Mouse (Mus musculus) heart, embryonic 16.5 days (tissue): ENCODE results near the gene Nanos2. TPM values are rescaled to one million over a fixed set of nuclear protein-coding genes. Genes with fewer than 3 reads are reported as not detected.

Experiments
- polyA plus RNA-seq: library from polyadenylated mRNA; unstranded; fragments of >200 nt; fragmentation: Nextera tagmentation; extraction: Ambion mirVana; gene quantifications from 2 replicates; pipeline ENCODE4 v1.2.1, GENCODE M21; 2015

The Nanos2 gene
- polyA plus RNA-seq, 1 experiment from 2014 or later = not detected

Other genes with a start within 250 kb of the Nanos2 start
- gene Psg19, start 188.9 kb upstream of the Nanos2 start, polyA plus RNA-seq = not detected in 2 replicates
- gene Psg17, start 165.8 kb upstream of the Nanos2 start, polyA plus RNA-seq = not detected in 2 replicates
- gene Mill2, start 147.4 kb upstream of the Nanos2 start, polyA plus RNA-seq = 0.50 and 0.69 TPM in 2 replicates
- gene Pglyrp1, start 116.1 kb upstream of the Nanos2 start, polyA plus RNA-seq = 3.5 and 5.7 TPM in 2 replicates
- gene Ccdc61, start 77.0 kb upstream of the Nanos2 start, polyA plus RNA-seq = 21.7 and 23.7 TPM in 2 replicates
- 0.64 and 0.82 TPM in 2 replicates for gene Nova2, start 61.5 kb upstream of the Nanos2 start, polyA plus RNA-seq
- 1.8 and 1.9 TPM in 2 replicates for gene Mypop, start 3.8 kb downstream of the Nanos2 start, polyA plus RNA-seq
- 12.5 and 12.7 TPM in 2 replicates for gene Irf2bp1, start 16.6 kb downstream of the Nanos2 start, polyA plus RNA-seq
- gene Foxa3, start 36.1 kb downstream of the Nanos2 start, polyA plus RNA-seq = 0.17 and 0.37 TPM in 2 replicates
- 25.3 and 25.6 TPM in 2 replicates for gene Sympk, start 37.0 kb downstream of the Nanos2 start, polyA plus RNA-seq
- not detected in 2 replicates for gene Rsph6a, start 67.3 kb downstream of the Nanos2 start, polyA plus RNA-seq
- gene Dmwd, start 88.8 kb downstream of the Nanos2 start, polyA plus RNA-seq = 12.6 and 14.1 TPM in 2 replicates
- gene Dmpk, start 96.4 kb downstream of the Nanos2 start, polyA plus RNA-seq = 70.7 and 85.5 TPM in 2 replicates
- gene Six5, start 107.2 kb downstream of the Nanos2 start, polyA plus RNA-seq = 5.1 and 5.4 TPM in 2 replicates
- 0.38 and 0.64 TPM in 2 replicates for gene Gm4969, start 131.0 kb downstream of the Nanos2 start, polyA plus RNA-seq
- 9.8 and 9.9 TPM in 2 replicates for gene Fbxo46, start 132.5 kb downstream of the Nanos2 start, polyA plus RNA-seq
- gene Qpctl, start 161.9 kb downstream of the Nanos2 start, polyA plus RNA-seq = 9.6 and 10.6 TPM in 2 replicates
- gene Snrpd2, start 162.3 kb downstream of the Nanos2 start, polyA plus RNA-seq = 84.3 and 93.8 TPM in 2 replicates
- 104 and 107 TPM in 2 replicates for gene Gipr, start 178.7 kb downstream of the Nanos2 start, polyA plus RNA-seq
- gene Eml2, start 189.0 kb downstream of the Nanos2 start, polyA plus RNA-seq = 23.5 and 26.2 TPM in 2 replicates
- 2.4 and 2.7 TPM in 2 replicates for gene Gpr4, start 225.1 kb downstream of the Nanos2 start, polyA plus RNA-seq
- 40.4 and 41.8 TPM in 2 replicates for gene Opa3, start 240.9 kb downstream of the Nanos2 start, polyA plus RNA-seq